Mouse (Mus musculus) myocyte (in vitro differentiated cells): Measurements from ENCODE around the gene P2rx4. TPM values are rescaled to one million over a fixed set of nuclear protein-coding genes. Genes with fewer than 3 reads are reported as not detected.

Experiments used
- H3K27me3 ChIP-seq: one replicate; pipeline ENCODE4 v1.6.1; 2011; ENCODE audit not compliant: control insufficient read depth, insufficient read depth, insufficient read length
- H3K36me3 ChIP-seq: one replicate; pipeline ENCODE4 v1.6.1; 2011; ENCODE audit not compliant: control insufficient read depth, insufficient read depth
- H3K4me2 ChIP-seq: one replicate; pipeline ENCODE4 v1.6.1; 2011; ENCODE audit warnings: low read depth, control low read depth
- H3K4me3 ChIP-seq: one replicate; pipeline ENCODE4 v1.5.1; 2011; ENCODE audit warnings: mild to moderate bottlenecking, control low read depth, moderate library complexity
- H3K79me2 ChIP-seq: one replicate; pipeline ENCODE4 v1.6.1; 2011; ENCODE audit not compliant: control insufficient read depth, insufficient read depth
- H3ac ChIP-seq: one replicate; pipeline ENCODE4 v1.6.1; 2011; ENCODE audit not compliant: control insufficient read depth, insufficient read length
- CEBPB ChIP-seq: IDR thresholded peaks from 2 replicates; pipeline ENCODE4 v1.6.1; 2011; ENCODE audit warnings: mild to moderate bottlenecking, moderate library complexity; ENCODE audit not compliant: poor library complexity, insufficient read depth, severe bottlenecking
- E2F4 ChIP-seq: IDR thresholded peaks from one replicate; pipeline ENCODE4 v1.6.1; 2011; ENCODE audit warnings: mild to moderate bottlenecking, control low read depth, moderate library complexity; ENCODE audit not compliant: insufficient read depth
- MAX ChIP-seq: IDR thresholded peaks from one replicate; pipeline ENCODE4 v1.6.1; 2011; ENCODE audit warnings: low read depth, mild to moderate bottlenecking, control low read depth
- MYOD1 ChIP-seq, 3 experiments: IDR thresholded peaks; one replicate each; pipeline ENCODE4 v1.6.1; 2011; ENCODE audit warnings: control low read depth in 2 of 3, low read depth in 2 of 3, mild to moderate bottlenecking in 2 of 3, moderate library complexity in 1 of 3; ENCODE audit not compliant: insufficient read length in 2 of 3, control insufficient read depth in 1 of 3
- MYOG ChIP-seq, 3 experiments: IDR thresholded peaks; one replicate each; pipeline ENCODE4 v1.6.1; 2011; ENCODE audit warnings: control low read depth in 2 of 3, low read depth in 2 of 3, mild to moderate bottlenecking in 2 of 3; ENCODE audit not compliant: insufficient read length in 2 of 3, control insufficient read depth in 1 of 3, insufficient read depth in 1 of 3
- POLR2A ChIP-seq: IDR thresholded peaks from one replicate; pipeline ENCODE4 v1.6.1; 2011; ENCODE audit warnings: low read depth, mild to moderate bottlenecking, control low read depth, moderate library complexity; ENCODE audit not compliant: insufficient read length
- POLR2AphosphoS2 ChIP-seq: IDR thresholded peaks from one replicate; pipeline ENCODE4 v1.6.1; 2011; ENCODE audit warnings: low read depth, control low read depth; ENCODE audit not compliant: insufficient read length
- REST ChIP-seq: IDR thresholded peaks from one replicate; pipeline ENCODE4 v1.6.1; 2011; ENCODE audit warnings: mild to moderate bottlenecking, control low read depth, moderate library complexity; ENCODE audit not compliant: insufficient read depth, insufficient read length
- SRF ChIP-seq: IDR thresholded peaks from one replicate; pipeline ENCODE4 v1.6.1; 2011; ENCODE audit warnings: low read depth; ENCODE audit not compliant: control insufficient read depth, insufficient read length
- TCF12 ChIP-seq: IDR thresholded peaks from one replicate; pipeline ENCODE4 v1.6.1; 2011; ENCODE audit warnings: mild to moderate bottlenecking, control low read depth; ENCODE audit not compliant: poor library complexity, insufficient read depth, severe bottlenecking
- TCF3 ChIP-seq: IDR thresholded peaks from one replicate; pipeline ENCODE4 v1.6.1; 2011; ENCODE audit warnings: low read depth, control low read depth; ENCODE audit not compliant: insufficient read length
- USF1 ChIP-seq: IDR thresholded peaks from one replicate; pipeline ENCODE4 v1.6.1; 2011; ENCODE audit warnings: low read depth, mild to moderate bottlenecking, control low read depth, moderate library complexity
- polyA plus RNA-seq: library from polyadenylated mRNA; unstranded; fragments of >200 nt; fragmentation: generic; extraction: Trizol; gene quantifications from one replicate; pipeline ENCODE4 v1.2.1, GENCODE M21; 2012; ENCODE audit warnings: missing spikeins

Gene P2rx4
- polyA plus RNA-seq, 1 experiment: 23.2 TPM

DNA sequence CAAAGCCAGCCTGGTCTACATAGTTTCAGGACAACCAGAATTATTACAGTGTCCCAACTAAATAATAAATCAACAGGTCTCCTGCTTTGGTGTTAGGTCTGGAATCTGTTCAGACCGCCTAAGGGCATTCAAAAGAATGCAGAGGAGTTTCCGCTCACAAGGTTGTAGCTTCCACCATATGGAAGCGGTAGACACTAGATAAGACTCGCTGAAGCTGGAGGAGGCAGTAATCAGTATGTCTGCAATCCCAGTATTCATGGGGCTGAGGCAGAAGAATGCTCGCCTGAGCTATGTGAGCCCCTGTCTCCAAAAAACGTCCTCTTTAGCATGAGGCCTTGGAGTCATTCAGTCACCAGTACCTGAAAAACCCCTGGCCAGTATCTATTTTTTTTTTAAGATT is 1.5 kb downstream of the P2rx4 start:
- TF ChIP-seq CEBPB (no peak), SRF (no peak), REST (no peak), E2F4 (no peak), TCF12 (no peak), MYOG (IDR thresholded peaks at IDR 0.05; ENCODE audit: control insufficient read depth in 1 of 3, insufficient read depth in 1 of 3, insufficient read length in 2 of 3, low read depth in 2 of 3) (no peak), MAX (no peak)
- Histone ChIP-seq H3K4me2 (no peak overlapping the region), H3K4me3 (peak overlapping the region; percentile 80)

GRCm38 (mm10) chr5:122715723-122716122 is 8.4 kb downstream of the P2rx4 start:
- TF ChIP-seq USF1 (no peak), MYOD1 (IDR thresholded peaks at IDR 0.05; ENCODE audit: control insufficient read depth in 1 of 3, insufficient read length in 2 of 3, low read depth in 2 of 3) (peak in 1 of 3 experiments; percentile 1)
- Histone ChIP-seq H3K27me3 (no peaks in the 10 kb centered on the region), H3K36me3 (no peaks in the 10 kb centered on the region), H3K4me3 (no peak overlapping the region), H3K4me2 (no peak overlapping the region), H3ac (no peak overlapping the region), H3K79me2 (no peaks in the 10 kb centered on the region)

More for the DNA sequence above, 1.5 kb downstream of the P2rx4 start:
- H3K36me3 ChIP-seq: no peaks in the 10 kb centered on the region
- H3K79me2 ChIP-seq: no peaks in the 10 kb centered on the region
- H3K27me3 ChIP-seq: no peaks in the 10 kb centered on the region
- H3ac ChIP-seq: no peak overlapping the region

GRCm38 (mm10) chr5:122716793-122717192 is 9.4 kb downstream of the P2rx4 start:
- no peaks in the 10 kb centered on the region for H3K79me2 ChIP-seq
- H3ac ChIP-seq: no peak overlapping the region
- H3K27me3 ChIP-seq: no peaks in the 10 kb centered on the region
- H3K4me3 ChIP-seq: no peak overlapping the region
- TF ChIP-seq SRF (no peak), CEBPB (no peak), MYOD1 (IDR thresholded peaks at IDR 0.05; ENCODE audit: control insufficient read depth in 1 of 3, insufficient read length in 2 of 3, low read depth in 2 of 3) (no peak), REST (no peak), POLR2A (no peak), POLR2AphosphoS2 (no peak), MYOG (IDR thresholded peaks at IDR 0.05; ENCODE audit: control insufficient read depth in 1 of 3, insufficient read depth in 1 of 3, insufficient read length in 2 of 3, low read depth in 2 of 3) (no peak), USF1 (no peak), TCF3 (no peak), MAX (no peak), E2F4 (no peak), TCF12 (no peak)
- H3K4me2 ChIP-seq: no peak overlapping the region
- no peaks in the 10 kb centered on the region for H3K36me3 ChIP-seq

DNA sequence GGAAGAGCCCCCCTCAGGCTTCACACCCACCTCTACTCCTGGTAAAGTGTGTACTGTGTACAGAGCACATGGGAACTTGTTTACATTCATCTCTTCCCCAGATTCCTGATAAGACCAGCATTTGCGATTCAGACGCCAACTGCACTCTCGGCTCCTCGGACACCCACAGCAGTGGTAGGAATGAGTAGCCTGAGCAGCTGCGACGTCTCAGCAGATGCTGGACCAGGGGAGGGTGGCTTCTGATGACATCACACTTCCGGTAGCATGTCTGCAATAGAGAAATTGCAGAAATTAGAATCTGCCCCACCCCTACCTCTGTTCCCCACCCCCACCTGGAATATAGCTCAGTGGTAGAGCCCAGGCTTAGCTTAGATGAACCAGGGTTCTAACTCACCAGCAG is 11.1 kb downstream of the P2rx4 start:
- no peak overlapping the region for H3ac ChIP-seq
- H3K79me2 ChIP-seq: no peaks in the 10 kb centered on the region
- peak overlapping the region; percentile 12 for H3K4me2 ChIP-seq
- no peaks in the 10 kb centered on the region for H3K36me3 ChIP-seq
- no peak overlapping the region for H3K4me3 ChIP-seq
- H3K27me3 ChIP-seq: no peaks in the 10 kb centered on the region
- TF ChIP-seq USF1: no peak
- TF ChIP-seq TCF3: peak; percentile 42
- no peak for TF ChIP-seq E2F4
- TF ChIP-seq MYOG (IDR thresholded peaks at IDR 0.05; ENCODE audit: control insufficient read depth in 1 of 3, insufficient read depth in 1 of 3, insufficient read length in 2 of 3, low read depth in 2 of 3): peak in 2 of 3 experiments; percentile 82 to 94
- TF ChIP-seq POLR2A: no peak
- TF ChIP-seq CEBPB: no peak
- no peak for TF ChIP-seq MAX
- TF ChIP-seq SRF: no peak
- peak in 2 of 3 experiments; percentile 93 to 95 for TF ChIP-seq MYOD1 (IDR thresholded peaks at IDR 0.05; ENCODE audit: control insufficient read depth in 1 of 3, insufficient read length in 2 of 3, low read depth in 2 of 3)
- no peak for TF ChIP-seq REST
- TF ChIP-seq TCF12: peak; percentile 15
- TF ChIP-seq POLR2AphosphoS2: no peak

- TF ChIP-seq SRF (no peak), REST (no peak), CEBPB (no peak), POLR2AphosphoS2 (no peak)
- Histone ChIP-seq H3K79me2 (no peaks in the 10 kb centered on the region), H3K4me3 (no peak overlapping the region), H3K27me3 (no peaks in the 10 kb centered on the region), H3ac (no peak overlapping the region), H3K4me2 (no peak overlapping the region), H3K36me3 (no peaks in the 10 kb centered on the region)
These were observed 11.8 kb downstream of the P2rx4 start for GRCm38 (mm10) chr5:122719168-122719567.
